Mouse (Mus musculus) limb, embryonic 14.5 days (tissue): ENCODE measurements at regions not wholly inside any gene's neighbourhood (a gene's known extent, or its start where the extent isn't known, plus 50 kb on each side); places are given as distances from the start of the nearest gene placed in this dataset.

Source experiments
- ATAC-seq: fragments of 200-750 bp; cut with Nextera tagmentation; 2 replicates; pipeline ENCODE4 v1.8.0; 2017; ENCODE audit warnings: low read depth, moderate number of reproducible peaks, moderate TSS enrichment; ENCODE audit not compliant: low FRiP score
- DNase-seq: peaks from one replicate; pipeline ENCODE4 v3.0.0-alpha.2; 2015; ENCODE audit warnings: low spot score
- H3K27ac ChIP-seq: fragments of 300-500 bp; sonication (generic); replicated peaks from 2 replicates; pipeline ENCODE4 v1.5.1; 2014; ENCODE audit warnings: low read depth, mild to moderate bottlenecking, low read length, moderate library complexity, mixed read lengths
- H3K27me3 ChIP-seq: fragments of 300-500 bp; sonication (generic); 2 replicates; pipeline ENCODE4 v1.6.1; 2014; ENCODE audit warnings: low read length, mixed read lengths; ENCODE audit not compliant: control insufficient read depth, insufficient read depth
- H3K36me3 ChIP-seq: fragments of 300-500 bp; sonication (generic); 2 replicates; pipeline ENCODE4 v1.6.1; 2014; ENCODE audit warnings: mild to moderate bottlenecking, low read length, moderate library complexity, mixed read lengths; ENCODE audit not compliant: control insufficient read depth, insufficient read depth
- H3K4me1 ChIP-seq: fragments of 300-500 bp; sonication (generic); 2 replicates; pipeline ENCODE4 v1.6.1; 2014; ENCODE audit warnings: antibody characterized with exemption, low read length, mixed read lengths; ENCODE audit not compliant: control insufficient read depth, insufficient read depth
- H3K4me2 ChIP-seq: fragments of 300-500 bp; sonication (generic); replicated peaks from 2 replicates; pipeline ENCODE4 v1.6.1; 2014; ENCODE audit warnings: low read depth, mild to moderate bottlenecking, low read length, moderate library complexity; ENCODE audit not compliant: severe bottlenecking
- H3K4me3 ChIP-seq: fragments of 300-500 bp; sonication (generic); replicated peaks from 2 replicates; pipeline ENCODE4 v1.5.1; 2014; ENCODE audit warnings: low read length
- H3K9ac ChIP-seq: fragments of 300-500 bp; sonication (generic); 2 replicates; pipeline ENCODE4 v1.6.1; 2014; ENCODE audit warnings: mild to moderate bottlenecking, low read depth, low read length, moderate library complexity; ENCODE audit not compliant: severe bottlenecking
- H3K9me3 ChIP-seq: fragments of 300-500 bp; sonication (generic); 2 replicates; pipeline ENCODE4 v1.6.1; 2016; ENCODE audit warnings: low read length; ENCODE audit not compliant: control insufficient read depth
- POLR2A ChIP-seq: fragments of 200-500 bp; IDR thresholded peaks from 2 replicates; pipeline ENCODE4 v1.8.0; 2012; ENCODE audit warnings: inconsistent platforms, mild to moderate bottlenecking, moderate library complexity, borderline replicate concordance; ENCODE audit not compliant: insufficient read depth, insufficient read length; ENCODE audit errors: extremely low read depth
- WGBS: fragments of 180-500 bp; shearing (Covaris S2); extraction: QIAGEN DNeasy Blood & Tissue Kit; methylation state at CpG from one replicate; pipeline ENCODE4 v1.1.7; 2014; 5-methylcytosine and 5-hydroxymethylcytosine counted together

GRCm38 (mm10) chr5:35183418-35183817, 77.9 kb upstream of the Lrpap1 start:
- ATAC-seq (no peak), DNase-seq (no peak)
- 88% methylated on average over 7 of the region's 7 CpGs for WGBS
- no peak for TF ChIP-seq POLR2A
- H3K9me3 ChIP-seq, result no peaks in the 10 kb centered on the region
- no peaks in the 10 kb centered on the region for H3K27me3 ChIP-seq
- no peak overlapping the region for H3K27ac ChIP-seq
- 0 out of 2 replicates have a peak, but pooled peaks cover 3% of the 10 kb centered on the region for H3K4me1 ChIP-seq
- no peaks in the 10 kb centered on the region for H3K36me3 ChIP-seq
- H3K9ac ChIP-seq, result no peak overlapping the region
- H3K4me2 ChIP-seq, result no peak overlapping the region
- H3K4me3 ChIP-seq, result no peak overlapping the region

DNA sequence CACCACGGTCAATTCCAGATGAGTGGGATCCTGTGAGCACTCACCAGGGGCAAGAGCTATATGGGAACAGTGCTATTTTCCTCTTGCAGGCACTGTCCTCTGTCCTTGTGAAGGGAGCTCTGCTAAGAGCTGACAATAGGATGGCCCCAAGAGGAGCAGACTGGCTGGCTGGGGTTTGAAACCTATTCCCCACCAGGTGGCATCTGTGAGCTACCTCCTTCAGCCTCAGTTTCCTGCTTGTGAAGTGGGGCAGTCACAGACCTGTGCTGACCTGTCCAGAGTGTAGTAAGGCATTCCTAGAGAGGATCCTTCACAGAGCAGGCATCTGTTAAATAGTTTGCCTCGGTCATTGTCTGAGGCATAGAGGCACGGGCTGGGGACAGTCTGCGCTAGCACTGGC, 71.8 kb upstream of the Lrpap1 start:
- no peaks in the 10 kb centered on the region for H3K36me3 ChIP-seq
- no peaks in the 10 kb centered on the region for H3K9me3 ChIP-seq
- H3K27me3 ChIP-seq, result no peaks in the 10 kb centered on the region
- no peak overlapping the region for H3K4me2 ChIP-seq
- H3K4me3 ChIP-seq, result no peak overlapping the region
- no peak overlapping the region for H3K9ac ChIP-seq
- ATAC-seq (no peak), DNase-seq (no peak)
- H3K27ac ChIP-seq, result no peak overlapping the region
- H3K4me1 ChIP-seq, result peaks cover 6% of the 10 kb centered on the region; the same call in 1 of the 2 replicates
- TF ChIP-seq POLR2A, result no peak
- WGBS, result 63% methylated on average over 4 of the region's 4 CpGs

DNA sequence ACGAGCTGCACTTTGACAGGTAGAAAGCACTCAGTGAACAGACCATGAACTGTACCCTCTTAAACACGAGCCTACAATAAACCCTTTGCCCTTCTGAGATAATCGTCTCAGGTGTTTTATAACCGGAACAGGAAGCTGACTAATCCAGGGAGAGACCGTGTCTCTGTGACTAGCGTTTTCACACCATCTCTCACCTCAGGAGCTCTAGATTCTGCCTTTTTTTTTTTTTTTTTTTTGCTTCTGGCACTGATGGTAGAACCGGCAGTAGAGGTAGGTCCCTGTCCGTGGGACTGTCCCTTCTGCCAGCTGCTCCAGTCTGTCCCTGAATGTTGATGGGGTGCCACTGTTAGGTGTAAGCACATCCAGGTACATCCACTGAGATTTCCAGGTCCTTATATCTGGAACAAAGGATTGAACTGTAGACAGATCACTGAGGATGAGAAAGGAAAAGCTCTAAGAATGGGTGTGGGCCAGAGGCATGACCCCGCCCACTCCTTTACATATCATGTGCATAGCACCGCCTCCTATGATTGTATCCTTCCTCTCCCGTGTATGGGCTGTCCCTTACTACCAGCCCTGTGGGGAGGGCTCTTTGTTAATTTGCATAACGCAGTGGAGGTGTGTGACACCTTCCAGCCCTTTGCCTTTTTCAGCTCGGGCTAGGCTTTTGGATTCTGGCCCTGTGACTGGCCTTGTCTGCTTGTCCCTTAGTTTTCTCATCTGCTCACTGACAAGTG, 70.7 kb upstream of the Lrpap1 start:
- 29% methylated on average over 13 of the region's 13 CpGs for whole genome bisulfite sequencing

GRCm38 (mm10) chr5:35174318-35174717, 68.8 kb upstream of the Lrpap1 start:
- 54% methylated on average over 4 of the region's 4 CpGs for WGBS
- Histone ChIP-seq H3K27ac (no peak overlapping the region), H3K9me3 (no peaks in the 10 kb centered on the region), H3K4me2 (no peak overlapping the region), H3K9ac (no peak overlapping the region), H3K36me3 (no peaks in the 10 kb centered on the region), H3K27me3 (no peaks in the 10 kb centered on the region), H3K4me1 (peaks cover 6% of the 10 kb centered on the region), H3K4me3 (no peak overlapping the region)
- DNase-seq, result no peak
- ATAC-seq, result no peak
- no peak for TF ChIP-seq POLR2A

More for the DNA sequence above, 70.7 kb upstream of the Lrpap1 start:
- no peak overlapping the region for H3K9ac ChIP-seq
- H3K4me2 ChIP-seq, result no peak overlapping the region
- no peak for TF ChIP-seq POLR2A
- ATAC-seq (no peak), DNase-seq (no peak)
- H3K4me3 ChIP-seq, result no peak overlapping the region
- peaks cover 6% of the 10 kb centered on the region; the same call in 1 of the 2 replicates for H3K4me1 ChIP-seq
- H3K27me3 ChIP-seq, result no peaks in the 10 kb centered on the region
- H3K27ac ChIP-seq, result no peak overlapping the region
- H3K36me3 ChIP-seq, result no peaks in the 10 kb centered on the region
- no peaks in the 10 kb centered on the region for H3K9me3 ChIP-seq

GRCm38 (mm10) chr5:35171336-35171735, 65.8 kb upstream of the Lrpap1 start:
- H3K9ac ChIP-seq, result no peak overlapping the region
- peaks cover 6% of the 10 kb centered on the region for H3K4me1 ChIP-seq
- 72% methylated on average over 3 of the region's 3 CpGs for WGBS
- H3K4me3 ChIP-seq, result no peak overlapping the region
- no peak for TF ChIP-seq POLR2A
- no peaks in the 10 kb centered on the region; the same call in 1 of the 2 replicates for H3K9me3 ChIP-seq
- H3K4me2 ChIP-seq, result no peak overlapping the region
- no peak overlapping the region for H3K27ac ChIP-seq
- ATAC-seq, result no peak
- DNase-seq, result no peak
- no peaks in the 10 kb centered on the region for H3K36me3 ChIP-seq
- H3K27me3 ChIP-seq, result no peaks in the 10 kb centered on the region
